Mouse (Mus musculus) midbrain, embryonic 14.5 days (tissue): Measurements from ENCODE around the gene OR5BS1P. TPM values are rescaled to one million over a fixed set of nuclear protein-coding genes. Genes with fewer than 3 reads are reported as not detected.

Experiments used
- ATAC-seq: fragments of 200-750 bp; cut with Nextera tagmentation; 2 replicates; pipeline ENCODE4 v1.8.0; 2017; ENCODE audit warnings: moderate number of reproducible peaks, moderate library complexity; ENCODE audit not compliant: low FRiP score, low TSS enrichment
- DNase-seq: peaks from one replicate; pipeline ENCODE4 v3.0.0-alpha.2; 2015
- H3K27ac ChIP-seq: fragments of 300-500 bp; sonication (generic); replicated peaks from 2 replicates; pipeline ENCODE4 v1.5.1; 2014; ENCODE audit warnings: mild to moderate bottlenecking, low read depth, low read length, moderate library complexity
- H3K27me3 ChIP-seq: fragments of 300-500 bp; sonication (generic); 2 replicates; pipeline ENCODE4 v1.6.1; 2014; ENCODE audit warnings: low read length, control low read depth, mixed read lengths; ENCODE audit not compliant: control insufficient read depth, insufficient read depth
- H3K36me3 ChIP-seq: fragments of 300-500 bp; sonication (generic); 2 replicates; pipeline ENCODE4 v1.6.1; 2014; ENCODE audit warnings: low read length, control low read depth; ENCODE audit not compliant: control insufficient read depth, insufficient read depth
- H3K4me1 ChIP-seq: fragments of 300-500 bp; sonication (generic); 2 replicates; pipeline ENCODE4 v1.6.1; 2014; ENCODE audit warnings: mild to moderate bottlenecking, antibody characterized with exemption, low read length, control low read depth; ENCODE audit not compliant: control insufficient read depth, insufficient read depth
- H3K4me2 ChIP-seq: fragments of 300-500 bp; sonication (generic); 2 replicates; pipeline ENCODE4 v1.6.1; 2014; ENCODE audit warnings: mild to moderate bottlenecking, low read length, moderate library complexity
- H3K4me3 ChIP-seq: fragments of 300-500 bp; sonication (generic); replicated peaks from 2 replicates; pipeline ENCODE4 v1.5.1; 2014; ENCODE audit warnings: low read depth, low read length
- H3K9ac ChIP-seq: fragments of 300-500 bp; sonication (generic); replicated peaks from 2 replicates; pipeline ENCODE4 v1.6.1; 2014; ENCODE audit warnings: mild to moderate bottlenecking, low read length, moderate library complexity
- H3K9me3 ChIP-seq: fragments of 300-500 bp; sonication (generic); 2 replicates; pipeline ENCODE4 v1.6.1; 2016; ENCODE audit warnings: low read length, control low read depth, mixed read lengths; ENCODE audit not compliant: control insufficient read depth
- WGBS: fragments of 180-500 bp; shearing (Covaris S2); extraction: QIAGEN DNeasy Blood & Tissue Kit; methylation state at CpG from one replicate; pipeline ENCODE4 v1.1.7; 2014; 5-methylcytosine and 5-hydroxymethylcytosine counted together
- microRNA-seq: library from miRNA; unstranded; fragments of <30 nt; microRNA quantifications from one replicate; pipeline ENCODE4, GENCODE M21; 2016
- polyA plus RNA-seq: library from polyadenylated mRNA; unstranded; fragments of >200 nt; fragmentation: Nextera tagmentation; extraction: Ambion mirVana; gene quantifications from 2 replicates; pipeline ENCODE4 v1.2.1, GENCODE M21; 2014

Gene OR5BS1P
- polyA plus RNA-seq, 1 experiment from 2014 or later = not detected

GRCm38 (mm10) chr15:98521245-98521644 lies 51.5 kb downstream of the OR5BS1P start:
- H3K4me2 ChIP-seq = no peak overlapping the region
- no peak overlapping the region for H3K4me3 ChIP-seq
- no peak overlapping the region for H3K27ac ChIP-seq
- H3K4me1 ChIP-seq = no peaks in the 10 kb centered on the region
- 96% methylated on average over 3 of the region's 3 CpGs for WGBS
- H3K36me3 ChIP-seq = peaks cover 76% of the 10 kb centered on the region
- no peaks in the 10 kb centered on the region for H3K9me3 ChIP-seq
- H3K9ac ChIP-seq = no peak overlapping the region
- ATAC-seq (no peak), DNase-seq (no peak)
- no peaks in the 10 kb centered on the region for H3K27me3 ChIP-seq

- Histone ChIP-seq H3K9me3 (no peaks in the 10 kb centered on the region), H3K27ac (no peak overlapping the region), H3K9ac (no peak overlapping the region), H3K4me3 (no peak overlapping the region), H3K4me2 (no peak overlapping the region), H3K4me1 (no peaks in the 10 kb centered on the region), H3K27me3 (no peaks in the 10 kb centered on the region), H3K36me3 (peaks cover 96% of the 10 kb centered on the region)
- WGBS = 74% methylated on average over 5 of the region's 5 CpGs
- no peak for DNase-seq
- no peak for ATAC-seq
Observed at GRCm38 (mm10) chr15:98526057-98526456, 56.4 kb downstream of the OR5BS1P start.

- H3K36me3 ChIP-seq = peaks cover 91% of the 10 kb centered on the region
- no peak overlapping the region for H3K4me2 ChIP-seq
- DNase-seq (no peak), ATAC-seq (no peak)
- WGBS = 91% methylated on average over 5 of the region's 5 CpGs
- H3K27me3 ChIP-seq = no peaks in the 10 kb centered on the region
- no peak overlapping the region for H3K4me3 ChIP-seq
- peaks cover 2% of the 10 kb centered on the region for H3K4me1 ChIP-seq
- no peak overlapping the region for H3K27ac ChIP-seq
- no peak overlapping the region for H3K9ac ChIP-seq
- H3K9me3 ChIP-seq = no peaks in the 10 kb centered on the region
Observed at GRCm38 (mm10) chr15:98527056-98527771, 57.5 kb downstream of the OR5BS1P start.

- WGBS = 84% methylated on average over 5 of the region's 5 CpGs
Observed at GRCm38 (mm10) chr15:98528066-98528563, 58.4 kb downstream of the OR5BS1P start.

More at GRCm38 (mm10) chr15:98528066-98528563, 58.4 kb downstream of the OR5BS1P start:
- peaks cover 82% of the 10 kb centered on the region for H3K36me3 ChIP-seq
- H3K27me3 ChIP-seq = no peaks in the 10 kb centered on the region
- H3K4me1 ChIP-seq = peaks cover 10% of the 10 kb centered on the region
- no peak overlapping the region for H3K4me2 ChIP-seq
- DNase-seq = no peak
- ATAC-seq = no peak
- H3K4me3 ChIP-seq = no peak overlapping the region
- no peaks in the 10 kb centered on the region for H3K9me3 ChIP-seq
- H3K27ac ChIP-seq = no peak overlapping the region
- H3K9ac ChIP-seq = no peak overlapping the region

Small RNA genes lying within 50 kb of the gene (microRNA-seq; reads per million reads assigned to microRNA genes)
- gene Mir1291 = 2.6 reads per million, percentile 18 among the genes with 10 or more reads in this experiment

Other genes with a start within 250 kb of the OR5BS1P start
- not detected in 2 replicates for gene Gm44579, start 248.9 kb upstream of the OR5BS1P start, polyA plus RNA-seq
- 0.17 TPM in 1 of 2 replicates, not detected in the other for gene Olfr287, start 248.8 kb upstream of the OR5BS1P start, polyA plus RNA-seq
- gene Olfr286, start 235.4 kb upstream of the OR5BS1P start, polyA plus RNA-seq = not detected in 2 replicates
- not detected in 2 replicates for gene H1fnt, start 212.6 kb upstream of the OR5BS1P start, polyA plus RNA-seq
- 7.9 and 11.7 TPM in 2 replicates for gene Zfp641, start 173.7 kb upstream of the OR5BS1P start, polyA plus RNA-seq
- not detected in 2 replicates for gene Olfr285, start 152.5 kb upstream of the OR5BS1P start, polyA plus RNA-seq
- 0.40 TPM in 1 of 2 replicates, not detected in the other for gene Olfr284, start 128.9 kb upstream of the OR5BS1P start, polyA plus RNA-seq
- gene Olfr283, start 89.0 kb upstream of the OR5BS1P start, polyA plus RNA-seq = not detected in 2 replicates
- gene Olfr282, start 38.7 kb upstream of the OR5BS1P start, polyA plus RNA-seq = not detected in 2 replicates
- not detected in 2 replicates for gene Olfr281, start 17.3 kb upstream of the OR5BS1P start, polyA plus RNA-seq
- not detected in 2 replicates for gene Lalba, start 12.8 kb downstream of the OR5BS1P start, polyA plus RNA-seq
- not detected in 2 replicates for gene Olfr279, start 22.5 kb downstream of the OR5BS1P start, polyA plus RNA-seq
- 125 TPM in 2 replicates for gene Kansl2, start 64.4 kb downstream of the OR5BS1P start, polyA plus RNA-seq
- 59.7 and 65.8 TPM in 2 replicates for gene Ccnt1, start 101.0 kb downstream of the OR5BS1P start, polyA plus RNA-seq
- gene 4930415O20Rik, start 101.1 kb downstream of the OR5BS1P start, polyA plus RNA-seq = 0.58 TPM in 1 of 2 replicates, not detected in the other
- 9.6 and 12.2 TPM in 2 replicates for gene Adcy6, start 140.2 kb downstream of the OR5BS1P start, polyA plus RNA-seq
- 130 and 136 TPM in 2 replicates for gene Cacnb3, start 160.9 kb downstream of the OR5BS1P start, polyA plus RNA-seq
- 17.7 and 24.9 TPM in 2 replicates for gene Ddx23, start 193.0 kb downstream of the OR5BS1P start, polyA plus RNA-seq
- 7.4 and 9.2 TPM in 2 replicates for gene Rnd1, start 207.6 kb downstream of the OR5BS1P start, polyA plus RNA-seq
- gene Ccdc65, start 238.3 kb downstream of the OR5BS1P start, polyA plus RNA-seq = 5.7 and 6.3 TPM in 2 replicates